12 mouse cellular contexts compared by ENCODE assay signal in the genomic region with DNA sequence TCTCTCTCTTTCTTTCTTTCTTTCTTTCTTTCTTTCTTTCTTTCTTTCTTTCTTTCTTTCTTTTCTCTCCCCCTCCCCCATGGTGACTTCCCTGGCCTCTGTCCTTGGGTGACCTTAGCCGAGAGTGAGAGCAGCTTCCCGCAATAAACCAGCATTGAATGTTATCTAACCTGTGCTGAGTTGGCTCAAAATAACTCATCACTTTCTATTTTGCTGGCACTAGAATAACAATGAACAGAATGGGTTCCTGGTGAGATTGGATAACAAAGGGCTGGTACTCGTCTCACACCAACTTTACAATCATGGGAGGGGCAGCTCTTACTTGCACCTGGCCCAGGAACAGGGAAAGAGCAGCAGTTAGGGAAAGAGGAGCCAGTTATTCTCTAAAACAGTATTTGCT. TPM values are rescaled to one million over a fixed set of nuclear protein-coding genes. Genes with fewer than 3 reads are reported as not detected.
A peak's percentile ranks its signal among the peaks of the same experiment; 100 is the strongest.
DNase-seq lines count a peak whose midpoint lies in the region; ATAC-seq and TF ChIP-seq lines count a peak whose summit lies in the region.
"Had no signal": no experiment of that assay in that cellular context is flagged by ENCODE, and none has a peak within 500 bp of the region (broad histone marks: within the 10 kb centered on the region; RNA-seq: fewer than 3 reads in every experiment).

No protein-coding gene starts in this region.

- no peak for ATAC-seq in heart, embryonic 13.5 days (ENCODE audit: extremely low read depth, insufficient number of reproducible peaks, low FRiP score, low TSS enrichment)
- no peak for ATAC-seq in midbrain, embryonic 11.5 days (ENCODE audit: low FRiP score)
- ATAC-seq in heart, postnatal 0 days (ENCODE audit: insufficient read depth, low read depth): no peak
- ATAC-seq in erythroblast, adult 5-6 weeks (replicated peaks; ENCODE audit: low FRiP score, poor library complexity, severe bottlenecking): no peak

- 1% methylated on average over 3 of the region's 3 CpGs for WGBS in heart, embryonic 13.5 days
- WGBS in midbrain, embryonic 11.5 days: 7% methylated on average over 3 of the region's 3 CpGs
- 9% methylated on average over 3 of the region's 3 CpGs for WGBS in midbrain, embryonic 10.5 days
- WGBS in heart, postnatal 0 days: 3% methylated on average over 3 of the region's 3 CpGs

- 0 out of 2 replicates have a peak, but pooled peaks cover under 1% of the 10 kb centered on the region for H3K36me3 ChIP-seq in heart, embryonic 13.5 days
- H3K36me3 ChIP-seq in midbrain, embryonic 11.5 days (ENCODE audit: control insufficient read depth, insufficient read depth, low read length): no peaks in the 10 kb centered on the region
- H3K36me3 ChIP-seq in midbrain, embryonic 10.5 days: no peaks in the 10 kb centered on the region
- peaks cover 8% of the 10 kb centered on the region for H3K36me3 ChIP-seq in ES-E14 (ENCODE audit: control insufficient read depth, insufficient read depth, low read length, poor library complexity, severe bottlenecking)
- no peaks in the 10 kb centered on the region for H3K36me3 ChIP-seq in heart, postnatal 0 days (replicated peaks; ENCODE audit: control insufficient read depth, insufficient read depth, low read length)
- H3K36me3 ChIP-seq: embryonic facial prominence, embryonic 13.5 days had no signal

- TF ChIP-seq CTCF in heart, postnatal 0 days (IDR thresholded peaks at IDR 0.05; ENCODE audit: low read depth): no peak

- peaks cover 35% of the 10 kb centered on the region for H3K27me3 ChIP-seq in heart, embryonic 13.5 days (replicated peaks)
- H3K27me3 ChIP-seq in midbrain, embryonic 11.5 days (ENCODE audit: control insufficient read depth, insufficient read depth, low read length): peaks cover 21% of the 10 kb centered on the region
- H3K27me3 ChIP-seq in midbrain, embryonic 10.5 days (ENCODE audit: low read depth, poor library complexity, severe bottlenecking): peaks cover 66% of the 10 kb centered on the region
- H3K27me3 ChIP-seq in heart, postnatal 0 days (ENCODE audit: control insufficient read depth, insufficient read depth, low read length): 0 out of 2 replicates have a peak, but pooled peaks cover 8% of the 10 kb centered on the region

- no peak for TF ChIP-seq EP300 in heart, postnatal 0 days (IDR thresholded peaks at IDR 0.05; ENCODE audit: low read depth)

- peak overlapping the region; percentile 76 for H3K27ac ChIP-seq in heart, embryonic 13.5 days (replicated peaks)
- H3K27ac ChIP-seq in midbrain, embryonic 11.5 days (ENCODE audit: low read depth, low read length): no peak overlapping the region
- H3K27ac ChIP-seq in midbrain, embryonic 10.5 days (replicated peaks): no peak overlapping the region
- H3K27ac ChIP-seq in ES-E14 (ENCODE audit: insufficient read depth, low read depth, low read length, poor library complexity, severe bottlenecking): peak overlapping the region; percentile 98; the same call in 1 of the 2 replicates
- H3K27ac ChIP-seq in heart, postnatal 0 days (ENCODE audit: low read depth): peak overlapping the region; percentile 89
- H3K27ac ChIP-seq: embryonic facial prominence, embryonic 13.5 days had no signal

- H3K4me2 ChIP-seq in heart, embryonic 13.5 days: peak overlapping the region; percentile 99
- peak overlapping the region; percentile 74; the same call in 1 of the 2 replicates for H3K4me2 ChIP-seq in midbrain, embryonic 11.5 days
- peak overlapping the region; percentile 96; the same call in 1 of the 2 replicates for H3K4me2 ChIP-seq in heart, postnatal 0 days (ENCODE audit: low read depth, low read length)

- in situ Hi-C loops in ES-E14 (cut with MboI; ENCODE audit: low sequenced_read_pairs in 2 of 2, unreplicated experiment in 2 of 2): loop anchor here in 1 of 2 experiments (25.0 kb wide), 1 partner anchor 555 kb away; no protein-coding TSS in a partner anchor

- peak overlapping the region; percentile 84; the same call in 1 of the 2 replicates for H3K9ac ChIP-seq in heart, embryonic 13.5 days
- H3K9ac ChIP-seq in midbrain, embryonic 11.5 days (ENCODE audit: low read length): no peak overlapping the region
- no peak overlapping the region for H3K9ac ChIP-seq in ES-E14 (ENCODE audit: insufficient read depth, low read depth, low read length, poor library complexity, severe bottlenecking)
- H3K9ac ChIP-seq in heart, postnatal 0 days (replicated peaks; ENCODE audit: low read depth, low read length): 0 out of 2 replicates have a peak overlapping the region, but pooled peaks have one; percentile 60

- no peak for DNase-seq in heart, adult 9 months (ENCODE audit: low spot score in 2 of 2)
- DNase-seq in midbrain, embryonic 11.5 days (ENCODE audit: low spot score, missing footprints): no peak
- DNase-seq in midbrain, embryonic 10.5 days (ENCODE audit: low spot score): no peak
- DNase-seq in ES-E14 (ENCODE audit: low read depth, low spot score): peak; percentile 79
- DNase-seq in heart, postnatal 0 days (ENCODE audit: low spot score): no peak
- no peak for DNase-seq in left cerebral cortex, adult 9 months (ENCODE audit: low spot score in 2 of 2)
- DNase-seq: kidney, postnatal 25 days; lung, adult 18-20 months; right cerebral cortex, postnatal 14 days had no signal

- H3K9me3 ChIP-seq in heart, embryonic 13.5 days: no peaks in the 10 kb centered on the region
- H3K9me3 ChIP-seq in midbrain, embryonic 11.5 days (ENCODE audit: control insufficient read depth, low read length): no peaks in the 10 kb centered on the region
- H3K9me3 ChIP-seq in midbrain, embryonic 10.5 days (replicated peaks): no peaks in the 10 kb centered on the region
- no peaks in the 10 kb centered on the region for H3K9me3 ChIP-seq in ES-E14 (ENCODE audit: control insufficient read depth, insufficient read depth, low read depth, low read length)
- H3K9me3 ChIP-seq in heart, postnatal 0 days (replicated peaks; ENCODE audit: control insufficient read depth, low read length): no peaks in the 10 kb centered on the region
- H3K9me3 ChIP-seq: embryonic facial prominence, embryonic 13.5 days had no signal

- peak overlapping the region; percentile 67; the same call in 1 of the 2 replicates for H3K4me3 ChIP-seq in heart, embryonic 13.5 days
- H3K4me3 ChIP-seq in midbrain, embryonic 11.5 days (ENCODE audit: low read depth, low read length): no peak overlapping the region
- H3K4me3 ChIP-seq in midbrain, embryonic 10.5 days: no peak overlapping the region
- peak overlapping the region in 1 of 2 experiments; percentile 82; a peak in 2 of 4 replicates for H3K4me3 ChIP-seq in ES-E14 (ENCODE audit: insufficient read depth in 1 of 2, low read depth in 1 of 2, low read length in 2 of 2, poor library complexity in 1 of 2, severe bottlenecking in 1 of 2)
- H3K4me3 ChIP-seq in heart, postnatal 0 days (ENCODE audit: low read depth, low read length): no peak overlapping the region

- H3K4me1 ChIP-seq in heart, embryonic 13.5 days: peaks cover 41% of the 10 kb centered on the region
- peaks cover 23% of the 10 kb centered on the region for H3K4me1 ChIP-seq in midbrain, embryonic 11.5 days (ENCODE audit: control insufficient read depth, insufficient read depth, low read length)
- peaks cover 52% of the 10 kb centered on the region for H3K4me1 ChIP-seq in midbrain, embryonic 10.5 days
- peaks cover 5 to 20% of the 10 kb centered on the region in 2 experiments for H3K4me1 ChIP-seq in ES-E14 (ENCODE audit: control insufficient read depth in 2 of 2, insufficient read depth in 2 of 2, low read length in 2 of 2, poor library complexity in 1 of 2)
- peaks cover 14% of the 10 kb centered on the region for H3K4me1 ChIP-seq in heart, postnatal 0 days (ENCODE audit: control insufficient read depth, insufficient read depth)

TF ChIP-seq in ES-E14, 5 proteins besides CTCF, POLR2A, EP300 and RAD21:
- TF ChIP-seq CHD2 (IDR thresholded peaks at IDR 0.05; ENCODE audit: low read depth, low read length): peak; percentile 64; the same call in 1 of the 2 replicates
- peak; percentile 91 for TF ChIP-seq MAFK (IDR thresholded peaks at IDR 0.05; ENCODE audit: insufficient read depth, low read depth, low read length)
- no peak for TF ChIP-seq ZC3H11A (IDR thresholded peaks at IDR 0.05; ENCODE audit: borderline replicate concordance, low read depth, low read length)

RNA-seq across cellular contexts. Expression of a gene that starts 1.0 kb away (rescaled TPM):
- polyA plus RNA-seq in heart, embryonic 13.5 days (2015; fragmentation: Nextera tagmentation; extraction: Ambion mirVana): 37.8 and 46.5 TPM in 2 replicates
- polyA plus RNA-seq in midbrain, embryonic 11.5 days (2014; fragmentation: Nextera tagmentation; extraction: Ambion mirVana): 7.5 and 8.3 TPM in 2 replicates
- 10.6 and 12.1 TPM in 2 replicates for polyA plus RNA-seq in midbrain, embryonic 10.5 days (2016; fragmentation: Nextera tagmentation; extraction: Ambion mirVana)
- 639 and 754 TPM in 2 replicates for total RNA-seq in ES-E14 (2012; rRNA removed)
- 63.2 and 81.4 TPM in 2 replicates for total RNA-seq in heart, postnatal 0 days (2014; rRNA removed; ENCODE audit: low replicate concordance)
- 65.0 and 73.4 TPM in 2 replicates for polyA plus RNA-seq in heart, postnatal 0 days (2015; fragmentation: Nextera tagmentation; extraction: Ambion mirVana)
- 2.3 TPM in 1 of 2 replicates, not detected in the other for total RNA-seq in erythroblast, adult 5-6 weeks (2015; ENCODE audit: low replicate concordance)
- 1.1 and 2.3 TPM in 2 replicates for total RNA-seq in erythroblast, adult 5-6 weeks (2017; ENCODE audit: low replicate concordance)

Comparison
In these comparisons a context has a peak if more than half of its experiments do, and no peak if none do; other contexts are left out.
1. H3K27ac ChIP-seq: peak in heart, embryonic 13.5 days (single experiment), ES-E14 (single experiment) and heart, postnatal 0 days (single experiment); none in midbrain, embryonic 11.5 days (single experiment) and midbrain, embryonic 10.5 days (single experiment).
2. H3K9ac ChIP-seq: peak in heart, embryonic 13.5 days (single experiment) and heart, postnatal 0 days (single experiment); none in midbrain, embryonic 11.5 days (single experiment) and ES-E14 (single experiment).
3. Peak in every context shown above with its lines, with median percentiles within 50 percentile points of each other: H3K4me2 ChIP-seq.